Mouse (Mus musculus) layer of hippocampus, postnatal 25 days (tissue): ENCODE measurements around the gene Tbx18. TPM values are rescaled to one million over a fixed set of nuclear protein-coding genes. Genes with fewer than 3 reads are reported as not detected.

ENCODE experiments used
- DNase-seq, 2 experiments: peaks; one replicate each; pipeline ENCODE4 v3.0.0; 2022; ENCODE audit warnings: mixed read lengths in 2 of 2, low spot score in 1 of 2; ENCODE audit errors: extremely low spot score in 1 of 2
- total RNA-seq, 2 experiments: library from RNA; stranded (reverse); gene quantifications; 2 replicates each; pipeline ENCODE4 v1.2.3; 2021

The Tbx18 gene
- total RNA-seq, 2 experiments from 2014 or later = 1.2 to 2.4 TPM

DNA sequence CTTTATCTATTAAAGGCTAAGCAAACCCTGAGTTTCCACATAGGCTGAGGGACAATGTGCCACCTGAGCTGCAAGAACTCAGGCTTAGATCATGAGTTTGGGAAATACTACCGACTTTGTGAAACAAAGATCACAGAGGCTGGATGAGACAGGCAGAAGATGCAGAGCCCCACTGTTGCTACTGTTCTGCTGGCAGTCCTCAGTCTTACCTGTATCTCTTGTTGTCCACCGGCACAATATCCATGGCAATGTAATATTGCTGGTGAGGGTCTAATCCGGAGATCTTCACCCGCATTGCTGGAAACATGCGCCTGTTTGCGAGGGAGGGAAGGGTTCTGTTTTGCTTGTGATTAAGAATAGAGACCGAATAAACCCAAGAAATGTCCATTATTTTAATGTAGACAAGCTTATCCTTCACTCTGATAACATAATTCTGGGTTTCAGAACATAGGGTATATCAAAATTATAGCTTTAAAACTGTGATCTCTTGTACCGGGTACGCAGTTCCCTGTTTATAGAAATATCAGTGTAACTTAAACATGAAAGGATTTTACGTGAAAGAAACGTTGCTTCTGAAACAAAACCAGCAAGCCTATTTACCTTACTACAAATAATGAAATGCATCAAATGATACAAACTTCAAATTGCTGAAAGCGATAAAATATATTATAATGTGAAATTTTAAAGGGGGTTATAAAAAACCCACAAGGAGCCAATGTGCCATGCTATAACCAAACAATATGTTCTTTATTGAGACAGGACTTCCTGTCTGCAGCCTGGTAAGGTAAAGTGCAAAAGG, 3.7 kb downstream of the Tbx18 start:
- DNase-seq = no peak

DNA sequence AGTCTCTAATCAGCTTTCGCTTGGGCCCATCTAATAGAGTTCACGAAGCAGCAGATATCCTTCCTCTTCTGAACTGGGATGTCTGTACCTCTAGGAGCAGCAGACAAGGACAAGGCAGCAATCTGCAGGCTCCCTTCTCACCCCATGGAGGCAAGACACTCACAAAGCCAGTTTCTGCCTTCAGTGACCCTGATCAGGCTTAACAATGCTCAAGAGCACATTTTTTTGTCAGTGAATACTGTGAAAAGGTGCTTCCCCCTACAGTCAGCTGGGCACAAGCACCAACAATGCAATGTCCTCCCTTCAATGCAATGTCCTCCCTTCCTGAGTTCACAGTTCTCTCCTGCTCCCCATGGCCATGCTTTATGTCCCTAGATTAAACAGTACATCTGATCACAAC, 9.3 kb downstream of the Tbx18 start:
- DNase-seq = no peak

DNA sequence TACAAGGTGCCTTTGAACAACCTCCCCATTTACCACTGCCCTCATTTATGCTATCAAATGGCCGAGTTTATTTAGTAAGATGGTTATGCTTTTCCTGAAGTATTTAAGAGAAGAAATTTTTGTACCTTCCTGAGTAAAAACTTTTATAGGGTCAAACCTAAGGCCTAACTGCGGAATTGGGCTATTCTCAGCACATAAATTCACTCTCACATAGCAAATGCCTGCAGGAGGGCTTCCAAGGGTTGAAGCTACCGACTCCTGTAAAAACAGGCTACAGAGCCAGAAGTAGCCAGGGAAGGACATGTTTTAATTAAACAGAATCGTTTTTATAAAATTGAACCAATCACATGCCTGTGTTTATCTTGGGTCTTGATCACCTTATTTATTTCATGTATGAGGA, 20.7 kb downstream of the Tbx18 start:
- no peak for DNase-seq

DNA sequence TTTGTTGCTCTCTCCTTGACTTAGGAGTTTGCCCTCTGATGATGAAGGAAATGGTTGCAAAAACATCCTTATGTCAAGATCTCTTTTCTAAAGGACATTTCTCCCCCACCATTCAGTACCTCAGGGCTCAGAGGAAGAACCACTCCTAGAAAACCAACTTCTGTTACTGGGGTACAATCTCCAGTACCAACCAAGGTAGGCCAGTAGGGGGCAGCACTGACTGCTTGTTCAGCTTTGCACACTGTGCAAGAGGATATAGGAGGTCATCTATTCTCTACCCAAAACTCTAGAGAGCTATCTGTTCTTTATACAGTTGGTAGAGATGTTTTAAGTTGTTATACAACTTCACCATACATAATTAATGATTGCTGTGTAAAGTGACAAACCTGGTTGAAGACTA, 22.9 kb downstream of the Tbx18 start:
- DNase-seq = peak; percentile 38 to 83

DNA sequence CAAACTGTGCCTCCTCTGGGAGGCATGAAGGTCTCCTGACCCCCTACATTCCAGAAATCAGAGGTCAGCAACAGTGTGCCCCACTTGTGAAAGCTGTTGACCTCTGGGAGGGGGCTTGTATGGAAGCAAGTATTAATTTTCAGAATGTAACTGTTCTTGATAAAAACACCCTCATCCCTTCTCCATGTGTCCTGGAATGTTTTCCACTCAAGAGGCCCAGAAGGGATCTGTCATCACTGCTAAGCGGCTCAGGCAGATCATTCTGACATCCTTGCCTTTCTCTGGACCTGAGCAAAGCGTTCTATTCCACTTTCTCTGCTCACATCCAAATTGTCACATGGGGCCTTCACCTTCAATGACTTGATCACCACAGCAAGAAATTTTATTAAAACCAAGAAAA, 28.8 kb downstream of the Tbx18 start:
- no peak for DNase-seq

DNA sequence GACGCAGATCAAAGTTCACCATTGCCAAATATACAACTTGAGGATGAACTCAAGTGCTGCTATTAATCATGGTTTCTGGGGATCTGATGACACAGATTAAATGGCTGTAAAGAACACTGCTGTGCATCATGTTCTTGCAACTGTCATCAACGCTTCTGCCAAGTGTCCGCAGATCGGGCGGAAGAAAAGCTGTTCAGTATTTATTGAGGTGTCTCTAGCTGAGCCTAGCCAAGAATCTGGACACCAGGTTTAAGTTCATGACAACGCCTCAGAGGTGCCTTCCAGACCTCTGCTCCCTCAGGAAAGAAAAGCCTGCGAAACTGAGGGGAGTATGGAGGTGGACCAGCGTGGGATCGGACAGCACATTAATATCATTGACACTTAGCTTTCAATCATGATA, 44.1 kb downstream of the Tbx18 start:
- DNase-seq = no peak

DNA sequence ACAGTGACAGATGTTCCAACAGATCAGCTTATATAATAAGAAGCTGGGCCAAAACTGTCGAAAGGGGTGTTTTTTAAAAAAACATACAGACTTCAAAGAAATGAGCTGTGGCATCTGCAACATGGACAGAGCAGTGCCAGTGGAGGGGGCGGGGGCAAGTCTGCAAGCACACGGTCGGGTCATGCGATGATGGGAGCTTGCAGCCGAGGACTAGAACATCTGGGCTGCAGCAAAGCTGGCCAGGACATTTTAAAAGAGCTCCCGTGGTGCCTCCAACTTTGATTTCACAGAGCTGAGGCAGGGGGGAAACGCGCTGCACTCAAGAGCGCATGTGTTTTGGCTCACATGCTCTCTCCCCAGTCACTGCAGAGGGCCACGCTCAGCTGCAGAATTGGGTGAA, 48.8 kb downstream of the Tbx18 start:
- no peak for DNase-seq
